Mouse (Mus musculus) kidney, embryonic 14.5 days (tissue): ENCODE data around the gene Traf4. TPM values are rescaled to one million over a fixed set of nuclear protein-coding genes. Genes with fewer than 3 reads are reported as not detected.

Experiments
- ATAC-seq: fragments of 200-750 bp; cut with Nextera tagmentation; 2 replicates; pipeline ENCODE4 v1.8.0; 2017; ENCODE audit warnings: moderate number of reproducible peaks, mild to moderate bottlenecking, moderate TSS enrichment, moderate library complexity; ENCODE audit not compliant: low FRiP score, low TSS enrichment
- H3K27ac ChIP-seq: fragments of 300-500 bp; sonication (generic); 2 replicates; pipeline ENCODE4 v1.5.1; 2014; ENCODE audit warnings: low read depth, mild to moderate bottlenecking, low read length, moderate library complexity, mixed read lengths
- H3K27me3 ChIP-seq: fragments of 300-500 bp; sonication (generic); 2 replicates; pipeline ENCODE4 v1.6.1; 2014; ENCODE audit warnings: mild to moderate bottlenecking, low read length; ENCODE audit not compliant: control insufficient read depth, insufficient read depth
- H3K36me3 ChIP-seq: fragments of 300-500 bp; sonication (generic); 2 replicates; pipeline ENCODE4 v1.6.1; 2014; ENCODE audit warnings: low read length, mixed read lengths; ENCODE audit not compliant: control insufficient read depth, insufficient read depth
- H3K4me1 ChIP-seq: fragments of 300-500 bp; sonication (generic); 2 replicates; pipeline ENCODE4 v1.6.1; 2014; ENCODE audit warnings: low read length, mixed read lengths; ENCODE audit not compliant: control insufficient read depth, insufficient read depth
- H3K4me2 ChIP-seq: fragments of 300-500 bp; sonication (generic); replicated peaks from 2 replicates; pipeline ENCODE4 v1.6.1; 2014; ENCODE audit warnings: low read depth, mild to moderate bottlenecking, low read length
- H3K4me3 ChIP-seq: fragments of 300-500 bp; sonication (generic); 2 replicates; pipeline ENCODE4 v1.5.1; 2014; ENCODE audit warnings: mild to moderate bottlenecking, low read length
- H3K9ac ChIP-seq: fragments of 300-500 bp; sonication (generic); 2 replicates; pipeline ENCODE4 v1.6.1; 2014; ENCODE audit warnings: low read depth, mild to moderate bottlenecking, low read length, moderate library complexity
- H3K9me3 ChIP-seq: fragments of 300-500 bp; sonication (generic); 2 replicates; pipeline ENCODE4 v1.6.1; 2016; ENCODE audit warnings: low read length; ENCODE audit not compliant: control insufficient read depth
- WGBS: fragments of 180-500 bp; shearing (Covaris S2); extraction: QIAGEN DNeasy Blood & Tissue Kit; methylation state at CpG from one replicate; pipeline ENCODE4 v1.1.7; 2014; 5-methylcytosine and 5-hydroxymethylcytosine counted together
- polyA plus RNA-seq: library from polyadenylated mRNA; unstranded; fragments of >200 nt; fragmentation: Nextera tagmentation; extraction: Ambion mirVana; gene quantifications from 2 replicates; pipeline ENCODE4 v1.2.1, GENCODE M21; 2014

The Traf4 gene
- polyA plus RNA-seq, 1 experiment from 2014 or later, result 68.2 TPM

- H3K36me3 ChIP-seq, result peaks cover 34% of the 10 kb centered on the region
- peak overlapping the region; percentile 60 for H3K4me3 ChIP-seq
- H3K27me3 ChIP-seq, result no peaks in the 10 kb centered on the region
- WGBS, result under 1% methylated on average over 66 of the region's 84 CpGs
- H3K4me2 ChIP-seq, result peak overlapping the region; percentile 59
- peak overlapping the region; percentile 98 for H3K27ac ChIP-seq
- peak overlapping the region; percentile 69 for H3K9ac ChIP-seq
- ATAC-seq, result peak; percentile 75
- H3K9me3 ChIP-seq, result no peaks in the 10 kb centered on the region
- H3K4me1 ChIP-seq, result peaks cover 32% of the 10 kb centered on the region
Observed at GRCm38 (mm10) chr11:78177903-78178858, 12.8 kb upstream of the Traf4 start.

- WGBS, result under 1% methylated on average over 10 of the region's 10 CpGs
- Histone ChIP-seq H3K4me1 (peaks cover 32% of the 10 kb centered on the region), H3K36me3 (peaks cover 35% of the 10 kb centered on the region), H3K27me3 (no peaks in the 10 kb centered on the region), H3K4me2 (peak overlapping the region; percentile 59), H3K27ac (peak overlapping the region; percentile 98), H3K9ac (peak overlapping the region; percentile 42; the same call in 1 of the 2 replicates), H3K4me3 (peak overlapping the region; percentile 60), H3K9me3 (no peaks in the 10 kb centered on the region)
- ATAC-seq, result peak; percentile 32
Observed at GRCm38 (mm10) chr11:78177437-78177836, 12.0 kb upstream of the Traf4 start.

- under 1% methylated on average over 23 of the region's 23 CpGs for WGBS
- Histone ChIP-seq H3K9ac (peak overlapping the region; percentile 60), H3K4me2 (peak overlapping the region; percentile 59), H3K27me3 (no peaks in the 10 kb centered on the region), H3K4me3 (peak overlapping the region; percentile 60), H3K36me3 (peaks cover 32% of the 10 kb centered on the region), H3K4me1 (peaks cover 28% of the 10 kb centered on the region), H3K27ac (peak overlapping the region; percentile 98), H3K9me3 (no peaks in the 10 kb centered on the region)
- no peak for ATAC-seq
Observed at GRCm38 (mm10) chr11:78176905-78177331, 11.5 kb upstream of the Traf4 start.

GRCm38 (mm10) chr11:78176402-78176862 lies 11.0 kb upstream of the Traf4 start, which contains the start of the genes Nek8 and Tlcd1:
Nek8 (minus strand) TSS chr11:78176675.
Tlcd1 (plus strand) TSS chr11:78176711.
- peak within 1 kb of the TSS; percentile 60 for H3K9ac ChIP-seq
- no peaks in the 10 kb centered on the region for H3K9me3 ChIP-seq
- peaks cover 23% of the 10 kb centered on the region for H3K4me1 ChIP-seq
- peaks cover 27% of the 10 kb centered on the region for H3K36me3 ChIP-seq
- peak within 1 kb of the TSS; percentile 60 for H3K4me3 ChIP-seq
- H3K4me2 ChIP-seq, result peak within 1 kb of the TSS; percentile 59
- peak; percentile 65 for ATAC-seq
- WGBS, result under 1% methylated on average over 32 of the region's 32 CpGs
- peak within 1 kb of the TSS; percentile 98 for H3K27ac ChIP-seq
- no peaks in the 10 kb centered on the region for H3K27me3 ChIP-seq

GRCm38 (mm10) chr11:78175771-78176401 lies 10.5 kb upstream of the Traf4 start:
- no peaks in the 10 kb centered on the region for H3K9me3 ChIP-seq
- whole genome bisulfite sequencing, result 4% methylated on average over 9 of the region's 10 CpGs
- H3K4me2 ChIP-seq, result peak overlapping the region; percentile 59
- peak overlapping the region; percentile 60 for H3K4me3 ChIP-seq
- no peaks in the 10 kb centered on the region for H3K27me3 ChIP-seq
- H3K27ac ChIP-seq, result peak overlapping the region; percentile 98
- peaks cover 22% of the 10 kb centered on the region for H3K36me3 ChIP-seq
- H3K4me1 ChIP-seq, result peaks cover 17% of the 10 kb centered on the region
- ATAC-seq, result no peak
- peak overlapping the region; percentile 60 for H3K9ac ChIP-seq

GRCm38 (mm10) chr11:78174506-78174905 lies 9.1 kb upstream of the Traf4 start:
- H3K27ac ChIP-seq, result no peak overlapping the region
- ATAC-seq, result no peak
- H3K27me3 ChIP-seq, result no peaks in the 10 kb centered on the region
- no peak overlapping the region for H3K9ac ChIP-seq
- peaks cover 4% of the 10 kb centered on the region for H3K4me1 ChIP-seq
- H3K4me3 ChIP-seq, result no peak overlapping the region
- WGBS, result 91% methylated on average over 3 of the region's 3 CpGs
- H3K9me3 ChIP-seq, result no peaks in the 10 kb centered on the region
- no peak overlapping the region for H3K4me2 ChIP-seq
- H3K36me3 ChIP-seq, result peaks cover 8% of the 10 kb centered on the region; the same call in 1 of the 2 replicates

- Histone ChIP-seq H3K9me3 (no peaks in the 10 kb centered on the region), H3K4me3 (no peak overlapping the region), H3K27ac (no peak overlapping the region), H3K27me3 (no peaks in the 10 kb centered on the region), H3K36me3 (peaks cover 5% of the 10 kb centered on the region; the same call in 1 of the 2 replicates), H3K4me1 (peaks cover 3% of the 10 kb centered on the region; the same call in 1 of the 2 replicates), H3K9ac (no peak overlapping the region), H3K4me2 (no peak overlapping the region)
- ATAC-seq, result no peak
- 85% methylated on average over 19 of the region's 19 CpGs for WGBS
Observed at GRCm38 (mm10) chr11:78172748-78173383, 7.5 kb upstream of the Traf4 start.

GRCm38 (mm10) chr11:78172034-78172747 lies 6.8 kb upstream of the Traf4 start:
- 89% methylated on average over 16 of the region's 16 CpGs for WGBS

More at GRCm38 (mm10) chr11:78172034-78172747, 6.8 kb upstream of the Traf4 start:
- no peak for ATAC-seq
- Histone ChIP-seq H3K27ac (no peak overlapping the region), H3K27me3 (no peaks in the 10 kb centered on the region), H3K36me3 (peaks cover 5% of the 10 kb centered on the region; the same call in 1 of the 2 replicates), H3K4me1 (peaks cover 3% of the 10 kb centered on the region; the same call in 1 of the 2 replicates), H3K9me3 (no peaks in the 10 kb centered on the region), H3K4me3 (no peak overlapping the region), H3K9ac (no peak overlapping the region), H3K4me2 (no peak overlapping the region)
